Mouse (Mus musculus) limb, embryonic 14.5 days (tissue): ENCODE results near the gene Naa25. TPM values are rescaled to one million over a fixed set of nuclear protein-coding genes. Genes with fewer than 3 reads are reported as not detected.

Source experiments
- ATAC-seq: fragments of 200-750 bp; cut with Nextera tagmentation; 2 replicates; pipeline ENCODE4 v1.8.0; 2017; ENCODE audit warnings: low read depth, moderate number of reproducible peaks, moderate TSS enrichment; ENCODE audit not compliant: low FRiP score
- DNase-seq: peaks from one replicate; pipeline ENCODE4 v3.0.0-alpha.2; 2015; ENCODE audit warnings: low spot score
- H3K27ac ChIP-seq: fragments of 300-500 bp; sonication (generic); replicated peaks from 2 replicates; pipeline ENCODE4 v1.5.1; 2014; ENCODE audit warnings: low read depth, mild to moderate bottlenecking, low read length, moderate library complexity, mixed read lengths
- H3K27me3 ChIP-seq: fragments of 300-500 bp; sonication (generic); 2 replicates; pipeline ENCODE4 v1.6.1; 2014; ENCODE audit warnings: low read length, mixed read lengths; ENCODE audit not compliant: control insufficient read depth, insufficient read depth
- H3K36me3 ChIP-seq: fragments of 300-500 bp; sonication (generic); 2 replicates; pipeline ENCODE4 v1.6.1; 2014; ENCODE audit warnings: mild to moderate bottlenecking, low read length, moderate library complexity, mixed read lengths; ENCODE audit not compliant: control insufficient read depth, insufficient read depth
- H3K4me1 ChIP-seq: fragments of 300-500 bp; sonication (generic); 2 replicates; pipeline ENCODE4 v1.6.1; 2014; ENCODE audit warnings: antibody characterized with exemption, low read length, mixed read lengths; ENCODE audit not compliant: control insufficient read depth, insufficient read depth
- H3K4me2 ChIP-seq: fragments of 300-500 bp; sonication (generic); replicated peaks from 2 replicates; pipeline ENCODE4 v1.6.1; 2014; ENCODE audit warnings: low read depth, mild to moderate bottlenecking, low read length, moderate library complexity; ENCODE audit not compliant: severe bottlenecking
- H3K4me3 ChIP-seq: fragments of 300-500 bp; sonication (generic); replicated peaks from 2 replicates; pipeline ENCODE4 v1.5.1; 2014; ENCODE audit warnings: low read length
- H3K9ac ChIP-seq: fragments of 300-500 bp; sonication (generic); 2 replicates; pipeline ENCODE4 v1.6.1; 2014; ENCODE audit warnings: mild to moderate bottlenecking, low read depth, low read length, moderate library complexity; ENCODE audit not compliant: severe bottlenecking
- H3K9me3 ChIP-seq: fragments of 300-500 bp; sonication (generic); 2 replicates; pipeline ENCODE4 v1.6.1; 2016; ENCODE audit warnings: low read length; ENCODE audit not compliant: control insufficient read depth
- POLR2A ChIP-seq: fragments of 200-500 bp; IDR thresholded peaks from 2 replicates; pipeline ENCODE4 v1.8.0; 2012; ENCODE audit warnings: inconsistent platforms, mild to moderate bottlenecking, moderate library complexity, borderline replicate concordance; ENCODE audit not compliant: insufficient read depth, insufficient read length; ENCODE audit errors: extremely low read depth
- WGBS: fragments of 180-500 bp; shearing (Covaris S2); extraction: QIAGEN DNeasy Blood & Tissue Kit; methylation state at CpG from one replicate; pipeline ENCODE4 v1.1.7; 2014; 5-methylcytosine and 5-hydroxymethylcytosine counted together
- polyA plus RNA-seq, 2 experiments: library from polyadenylated mRNA; depleted of rRNA in 1 of 2; stranded (reverse) in 1 of 2; unstranded in 1 of 2; fragments of >200 nt; fragmentation: Nextera tagmentation in 1 of 2; extraction: Ambion mirVana in 1 of 2; gene quantifications; 2 replicates each; pipeline versions ENCODE4 v1.2.1 to v1.2.3; 2012 to 2014

Gene Naa25
- polyA plus RNA-seq, 2 experiments = 20.9 to 41.2 TPM

DNA sequence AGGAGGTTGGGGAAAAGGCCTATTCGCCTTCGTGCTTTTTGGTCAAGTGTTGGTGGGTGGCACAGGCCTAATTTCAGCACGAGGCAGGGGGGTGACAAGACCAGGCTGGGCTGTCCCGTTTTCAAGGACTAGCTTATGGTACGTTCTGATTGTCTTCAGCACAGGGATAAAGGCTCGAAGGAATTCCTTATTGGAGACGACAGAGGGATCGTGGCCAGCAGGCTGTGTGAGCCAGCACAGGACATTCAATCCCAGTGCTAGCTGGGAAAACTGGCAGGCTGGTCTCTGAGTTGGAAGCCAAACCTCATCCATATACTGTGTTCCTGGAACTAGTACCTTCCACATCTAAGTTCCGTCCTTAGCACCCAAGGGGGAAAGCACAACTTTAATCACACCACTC, 55.2 kb downstream of the Naa25 start:
- Histone ChIP-seq H3K4me1 (peaks cover 20% of the 10 kb centered on the region), H3K4me3 (peak overlapping the region; percentile 97), H3K4me2 (peak overlapping the region; percentile 75), H3K36me3 (peaks cover 17% of the 10 kb centered on the region), H3K27ac (peak overlapping the region; percentile 91), H3K9me3 (no peaks in the 10 kb centered on the region), H3K9ac (peak overlapping the region; percentile 94), H3K27me3 (no peaks in the 10 kb centered on the region)
- ATAC-seq = peak; percentile 5; the same call in 1 of the 2 replicates
- WGBS = 8% methylated on average over 9 of the region's 9 CpGs
- no peak for TF ChIP-seq POLR2A
- peak; percentile 36 for DNase-seq

DNA sequence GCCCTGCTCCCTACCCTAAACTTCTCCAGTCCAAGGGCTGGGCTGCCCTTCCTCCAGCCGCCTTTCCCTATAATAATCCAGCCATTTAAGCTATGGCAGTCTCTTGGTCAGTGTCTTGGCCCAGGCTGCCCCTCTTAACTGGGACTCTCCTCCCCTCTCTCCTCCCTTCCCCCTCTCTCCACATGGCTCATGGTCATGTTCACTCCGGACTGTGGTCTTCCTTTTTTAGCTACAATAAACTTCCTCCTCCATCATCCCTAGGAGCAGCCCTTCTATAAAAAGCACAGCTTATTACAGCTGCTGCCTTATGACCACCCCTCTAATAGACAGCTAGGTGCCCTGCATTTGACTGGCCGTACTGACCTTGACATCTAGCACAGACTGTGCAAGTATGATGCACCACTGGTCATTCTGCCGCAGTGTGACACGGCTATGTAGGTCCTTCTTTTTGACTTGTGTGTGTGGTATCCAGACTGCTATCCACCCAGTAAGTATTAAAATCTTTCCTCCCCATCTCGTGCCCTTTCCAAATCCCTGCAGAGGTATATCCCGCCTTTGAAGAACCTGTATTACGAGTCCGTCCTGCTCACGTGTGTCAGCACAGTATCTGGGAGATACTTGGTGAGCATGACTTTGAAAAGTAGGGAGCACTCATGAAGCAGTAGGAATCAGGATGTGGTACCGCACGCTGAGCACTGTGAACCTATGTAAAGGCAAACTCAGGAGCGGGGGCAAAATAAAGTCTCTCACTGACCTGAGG, 56.2 kb downstream of the Naa25 start:
- DNase-seq (no peak), ATAC-seq (no peak)
- peaks cover 7% of the 10 kb centered on the region; the same call in 1 of the 2 replicates for H3K36me3 ChIP-seq
- no peak overlapping the region for H3K4me3 ChIP-seq
- H3K4me2 ChIP-seq = peak overlapping the region; percentile 75; the same call in 1 of the 2 replicates
- no peaks in the 10 kb centered on the region for H3K27me3 ChIP-seq
- TF ChIP-seq POLR2A = no peak
- H3K27ac ChIP-seq = 0 out of 2 replicates have a peak overlapping the region, but pooled peaks have one; percentile 39
- WGBS = 81% methylated on average over 13 of the region's 13 CpGs
- H3K9me3 ChIP-seq = no peaks in the 10 kb centered on the region
- H3K9ac ChIP-seq = no peak overlapping the region
- peaks cover 20% of the 10 kb centered on the region for H3K4me1 ChIP-seq

DNA sequence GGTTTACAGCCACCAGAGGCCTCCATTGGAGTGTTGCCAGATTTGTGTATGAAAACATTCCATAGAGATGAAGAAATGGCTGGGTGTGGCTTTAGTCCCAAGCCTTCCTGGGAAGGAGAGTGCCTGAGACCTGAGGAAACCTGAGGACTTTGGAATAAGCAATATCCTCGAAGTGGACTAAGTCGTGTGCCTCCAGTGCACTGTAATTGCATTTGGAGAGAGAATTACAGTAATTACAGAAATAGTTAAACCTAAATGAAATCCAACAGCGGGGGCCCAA, 56.7 kb downstream of the Naa25 start:
- Histone ChIP-seq H3K36me3 (peaks cover 3% of the 10 kb centered on the region; the same call in 1 of the 2 replicates), H3K4me1 (peaks cover 20% of the 10 kb centered on the region), H3K27ac (0 out of 2 replicates have a peak overlapping the region, but pooled peaks have one; percentile 39), H3K4me2 (no peak overlapping the region), H3K4me3 (no peak overlapping the region), H3K9ac (no peak overlapping the region), H3K27me3 (no peaks in the 10 kb centered on the region), H3K9me3 (no peaks in the 10 kb centered on the region)
- 75% methylated on average over 3 of the region's 3 CpGs for WGBS
- ATAC-seq = no peak
- no peak for TF ChIP-seq POLR2A
- peak; percentile 50 for DNase-seq

DNA sequence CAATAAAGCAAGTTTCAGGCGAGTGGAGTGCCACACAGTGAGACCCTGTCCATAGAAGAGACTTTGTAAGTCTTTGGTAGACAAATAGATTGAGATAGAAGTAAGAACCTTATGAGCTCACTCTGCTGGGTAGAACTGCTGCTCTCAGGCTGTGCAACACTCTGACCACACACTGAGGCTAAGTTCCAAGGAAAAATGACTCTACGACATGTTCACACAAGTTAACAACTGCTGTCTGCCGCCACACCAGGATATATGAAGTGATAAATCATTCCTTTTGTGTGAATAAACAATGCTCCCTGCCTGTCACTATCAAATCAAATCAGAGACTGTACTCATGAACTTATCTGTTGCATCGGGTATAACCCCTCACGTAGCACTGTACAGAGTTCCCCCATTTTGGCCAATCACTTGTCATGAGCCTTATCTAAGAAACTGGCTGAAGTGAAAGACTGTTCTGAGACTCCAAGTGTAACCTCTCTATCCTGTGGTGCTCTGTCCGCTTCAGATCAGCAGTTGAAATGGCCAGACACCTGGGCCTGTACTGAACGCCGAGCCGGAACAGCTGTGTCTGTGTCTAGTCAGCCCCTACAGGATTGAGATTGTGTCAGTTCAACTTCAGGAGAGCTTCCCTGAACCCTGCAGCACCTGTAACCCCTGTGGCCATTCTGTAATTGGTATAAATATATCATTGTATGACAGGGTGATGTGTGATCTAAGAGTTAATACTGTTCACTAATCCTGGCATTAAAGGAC, 58.0 kb downstream of the Naa25 start:
- Histone ChIP-seq H3K27me3 (no peaks in the 10 kb centered on the region), H3K4me3 (no peak overlapping the region), H3K9ac (no peak overlapping the region), H3K9me3 (no peaks in the 10 kb centered on the region), H3K27ac (no peak overlapping the region), H3K4me1 (peaks cover 17% of the 10 kb centered on the region), H3K36me3 (no peaks in the 10 kb centered on the region), H3K4me2 (no peak overlapping the region)
- DNase-seq (no peak), ATAC-seq (no peak)
- no peak for TF ChIP-seq POLR2A
- WGBS = 69% methylated on average over 9 of the region's 9 CpGs

DNA sequence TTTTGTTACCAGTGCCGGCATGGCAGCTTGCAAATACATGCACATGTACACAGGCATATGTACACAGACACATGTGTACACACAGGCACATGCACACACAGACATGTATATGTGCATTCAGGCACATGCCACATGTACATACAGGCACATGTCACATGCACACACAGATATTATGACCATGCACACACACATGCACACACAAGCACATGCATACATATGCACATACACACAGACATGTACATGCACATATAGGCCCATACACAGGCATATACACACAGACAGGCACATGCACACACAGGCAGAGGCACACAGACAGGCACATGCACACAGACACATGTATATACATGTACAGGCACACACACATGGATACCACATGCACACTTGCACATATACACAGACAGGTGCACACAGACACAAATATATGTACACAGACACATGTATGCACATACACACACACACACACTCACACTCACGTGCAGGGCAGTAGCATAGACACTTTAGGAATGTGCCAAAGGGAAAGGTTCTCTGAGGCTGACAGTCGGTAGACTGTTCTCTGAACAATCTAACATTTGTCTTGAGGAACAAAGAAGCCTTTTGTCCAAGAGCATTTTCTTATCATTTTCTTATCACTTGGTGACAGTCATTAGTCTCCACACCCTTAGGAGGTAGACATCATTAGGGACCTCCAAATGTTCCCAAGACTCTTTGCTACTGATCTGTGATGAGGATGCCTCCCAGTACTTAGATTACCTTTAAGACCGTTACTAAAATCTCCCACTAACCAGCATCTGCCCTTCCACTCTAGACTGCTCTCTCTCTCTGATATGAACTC, 63.8 kb downstream of the Naa25 start:
- no peak overlapping the region for H3K4me3 ChIP-seq
- H3K9me3 ChIP-seq = no peaks in the 10 kb centered on the region
- no peak overlapping the region for H3K27ac ChIP-seq
- H3K36me3 ChIP-seq = no peaks in the 10 kb centered on the region
- H3K27me3 ChIP-seq = no peaks in the 10 kb centered on the region
- 68% methylated on average over 4 of the region's 4 CpGs for WGBS
- no peak overlapping the region for H3K9ac ChIP-seq
- DNase-seq (no peak), ATAC-seq (no peak)
- no peak for TF ChIP-seq POLR2A
- H3K4me1 ChIP-seq = no peaks in the 10 kb centered on the region
- H3K4me2 ChIP-seq = no peak overlapping the region
